Mouse (Mus musculus) neural tube, embryonic 13.5 days (tissue): ENCODE measurements around the gene Gstm2. TPM values are rescaled to one million over a fixed set of nuclear protein-coding genes. Genes with fewer than 3 reads are reported as not detected.
"Not testable (repeated sequence)": the region's sequence is repeated elsewhere in the genome, so short reads cannot be mapped to it uniquely, and the experiment has no call there.

ENCODE experiments used
- ATAC-seq: fragments of 200-750 bp; cut with Nextera tagmentation; 2 replicates; pipeline ENCODE4 v1.8.0; 2017; ENCODE audit warnings: low read depth, mild to moderate bottlenecking, moderate TSS enrichment, moderate library complexity
- H3K27ac ChIP-seq: fragments of 300-500 bp; sonication (generic); replicated peaks from 2 replicates; pipeline ENCODE4 v1.5.1; 2015; ENCODE audit warnings: moderate library complexity, mild to moderate bottlenecking, inconsistent platforms
- H3K27me3 ChIP-seq: fragments of 300-500 bp; sonication (generic); 2 replicates; pipeline ENCODE4 v1.6.1; 2015; ENCODE audit warnings: mild to moderate bottlenecking, inconsistent platforms
- H3K36me3 ChIP-seq: fragments of 300-500 bp; sonication (generic); 2 replicates; pipeline ENCODE4 v1.6.1; 2015; ENCODE audit warnings: mild to moderate bottlenecking, inconsistent platforms
- H3K4me1 ChIP-seq: fragments of 300-500 bp; sonication (generic); replicated peaks from 2 replicates; pipeline ENCODE4 v1.6.1; 2015; ENCODE audit warnings: inconsistent platforms
- H3K4me2 ChIP-seq: fragments of 300-500 bp; sonication (generic); 2 replicates; pipeline ENCODE4 v1.6.1; 2015; ENCODE audit warnings: inconsistent platforms, mild to moderate bottlenecking, moderate library complexity
- H3K4me3 ChIP-seq: fragments of 300-500 bp; sonication (generic); 2 replicates; pipeline ENCODE4 v1.5.1; 2015; ENCODE audit warnings: mild to moderate bottlenecking, inconsistent platforms
- H3K9ac ChIP-seq: fragments of 300-500 bp; sonication (generic); 2 replicates; pipeline ENCODE4 v1.6.1; 2015; ENCODE audit warnings: moderate library complexity, mild to moderate bottlenecking, inconsistent platforms
- H3K9me3 ChIP-seq: fragments of 300-500 bp; sonication (generic); 2 replicates; pipeline ENCODE4 v1.6.1; 2016; ENCODE audit warnings: inconsistent platforms
- WGBS: fragments of 180-500 bp; shearing (Covaris S2); methylation state at CpG from one replicate; pipeline ENCODE4 v1.1.7; 2015; 5-methylcytosine and 5-hydroxymethylcytosine counted together
- polyA plus RNA-seq: library from polyadenylated mRNA; unstranded; fragments of >200 nt; fragmentation: Nextera tagmentation; extraction: Ambion mirVana; gene quantifications from 2 replicates; pipeline ENCODE4 v1.2.1, GENCODE M21; 2015

Gstm2 gene
- polyA plus RNA-seq, 1 experiment from 2014 or later = 10.3 TPM

GRCm38 (mm10) chr3:107964656-107965308 is 21.5 kb downstream of the Gstm2 start:
- no peak overlapping the region for H3K4me3 ChIP-seq
- H3K27me3 ChIP-seq = no peaks in the 10 kb centered on the region
- no peak overlapping the region for H3K27ac ChIP-seq
- no peak overlapping the region for H3K4me2 ChIP-seq
- peaks cover 5% of the 10 kb centered on the region; the same call in 1 of the 2 replicates for H3K4me1 ChIP-seq
- ATAC-seq = 0 out of 2 replicates have a peak, but pooled peaks have one; percentile 36
- no peaks in the 10 kb centered on the region for H3K9me3 ChIP-seq
- H3K36me3 ChIP-seq = no peaks in the 10 kb centered on the region
- no peak overlapping the region for H3K9ac ChIP-seq
- WGBS = 70% methylated on average over 5 of the region's 5 CpGs

- no peaks in the 10 kb centered on the region for H3K9me3 ChIP-seq
- H3K27me3 ChIP-seq = no peaks in the 10 kb centered on the region
- 93% methylated on average over 4 of the region's 4 CpGs for WGBS
- H3K4me1 ChIP-seq = peaks cover 5% of the 10 kb centered on the region; the same call in 1 of the 2 replicates
- no peak overlapping the region for H3K4me2 ChIP-seq
- H3K36me3 ChIP-seq = no peaks in the 10 kb centered on the region
- H3K27ac ChIP-seq = no peak overlapping the region
- no peak for ATAC-seq
- no peak overlapping the region for H3K4me3 ChIP-seq
- H3K9ac ChIP-seq = no peak overlapping the region
Measured at GRCm38 (mm10) chr3:107964026-107964425, 22.2 kb downstream of the Gstm2 start.

- WGBS = 90% methylated on average over 9 of the region's 9 CpGs
- not testable (repeated sequence) for H3K9me3 ChIP-seq, H3K27me3 ChIP-seq, H3K4me3 ChIP-seq, H3K9ac ChIP-seq, H3K4me1 ChIP-seq, ATAC-seq, H3K27ac ChIP-seq, H3K36me3 ChIP-seq, H3K4me2 ChIP-seq
Measured at GRCm38 (mm10) chr3:107955260-107955659, 31.0 kb downstream of the Gstm2 start.

- WGBS = 82% methylated on average over 5 of the region's 5 CpGs
- no peak overlapping the region for H3K4me2 ChIP-seq
- H3K4me3 ChIP-seq = no peak overlapping the region
- no peaks in the 10 kb centered on the region for H3K27me3 ChIP-seq
- no peak overlapping the region for H3K9ac ChIP-seq
- ATAC-seq = peak; percentile 50; the same call in 1 of the 2 replicates
- H3K9me3 ChIP-seq = no peaks in the 10 kb centered on the region
- no peaks in the 10 kb centered on the region for H3K4me1 ChIP-seq
- H3K27ac ChIP-seq = 0 out of 2 replicates have a peak overlapping the region, but pooled peaks have one; percentile 18
- no peaks in the 10 kb centered on the region for H3K36me3 ChIP-seq
Measured at GRCm38 (mm10) chr3:107953906-107954305, 32.3 kb downstream of the Gstm2 start.

- no peaks in the 10 kb centered on the region for H3K4me1 ChIP-seq
- H3K4me3 ChIP-seq = no peak overlapping the region
- 31% methylated on average over 6 of the region's 6 CpGs for WGBS
- H3K27me3 ChIP-seq = no peaks in the 10 kb centered on the region
- peak; percentile 74 for ATAC-seq
- H3K27ac ChIP-seq = no peak overlapping the region
- H3K9me3 ChIP-seq = no peaks in the 10 kb centered on the region
- no peaks in the 10 kb centered on the region for H3K36me3 ChIP-seq
- no peak overlapping the region for H3K9ac ChIP-seq
- no peak overlapping the region for H3K4me2 ChIP-seq
Measured at GRCm38 (mm10) chr3:107953328-107953755, 32.9 kb downstream of the Gstm2 start.

- H3K27me3 ChIP-seq = no peaks in the 10 kb centered on the region
- 87% methylated on average over 11 of the region's 11 CpGs for WGBS
- no peak for ATAC-seq
Measured at GRCm38 (mm10) chr3:107950531-107950930, 35.7 kb downstream of the Gstm2 start.

GRCm38 (mm10) chr3:107949461-107949860 is 36.8 kb downstream of the Gstm2 start:
- WGBS = 96% methylated on average over 1 of the region's 1 CpGs
- not testable (repeated sequence) for H3K4me1 ChIP-seq

More at GRCm38 (mm10) chr3:107950531-107950930, 35.7 kb downstream of the Gstm2 start:
- no peaks in the 10 kb centered on the region for H3K4me1 ChIP-seq
- H3K4me3 ChIP-seq = no peak overlapping the region
- no peaks in the 10 kb centered on the region for H3K36me3 ChIP-seq
- no peaks in the 10 kb centered on the region for H3K9me3 ChIP-seq
- no peak overlapping the region for H3K27ac ChIP-seq
- H3K9ac ChIP-seq = no peak overlapping the region
- no peak overlapping the region for H3K4me2 ChIP-seq

GRCm38 (mm10) chr3:107945729-107946128 is 40.5 kb downstream of the Gstm2 start:
- no peak for ATAC-seq
- Histone ChIP-seq H3K4me1 (peaks cover 21% of the 10 kb centered on the region), H3K4me3 (no peak overlapping the region), H3K9ac (no peak overlapping the region), H3K27ac (no peak overlapping the region), H3K9me3 (no peaks in the 10 kb centered on the region), H3K4me2 (no peak overlapping the region), H3K27me3 (no peaks in the 10 kb centered on the region), H3K36me3 (no peaks in the 10 kb centered on the region)
- WGBS = 66% methylated on average over 4 of the region's 4 CpGs

More at GRCm38 (mm10) chr3:107949461-107949860, 36.8 kb downstream of the Gstm2 start:
- not testable (repeated sequence) for H3K9me3 ChIP-seq, H3K27ac ChIP-seq, H3K9ac ChIP-seq, H3K4me3 ChIP-seq, ATAC-seq, H3K27me3 ChIP-seq, H3K36me3 ChIP-seq, H3K4me2 ChIP-seq

- H3K27me3 ChIP-seq = no peaks in the 10 kb centered on the region
- 18% methylated on average over 20 of the region's 20 CpGs for WGBS
- no peak within 1 kb of the TSS for H3K9ac ChIP-seq
- no peaks in the 10 kb centered on the region for H3K9me3 ChIP-seq
- peak within 1 kb of the TSS; percentile 52 for H3K4me2 ChIP-seq
- H3K4me1 ChIP-seq = peaks cover 33% of the 10 kb centered on the region
- no peak within 1 kb of the TSS for H3K27ac ChIP-seq
- peak; percentile 77 for ATAC-seq
- H3K36me3 ChIP-seq = no peaks in the 10 kb centered on the region
- peak within 1 kb of the TSS; percentile 27 for H3K4me3 ChIP-seq
Measured at GRCm38 (mm10) chr3:107943239-107943990, 42.8 kb downstream of the Gstm2 start, which contains the start of gene Gstm6. Gene Gstm6 (minus strand): TSS chr3:107943749.

GRCm38 (mm10) chr3:107941261-107941660 is 45.0 kb downstream of the Gstm2 start:
- 62% methylated on average over 4 of the region's 4 CpGs for WGBS
- no peak overlapping the region for H3K27ac ChIP-seq
- no peak for ATAC-seq

GRCm38 (mm10) chr3:107940524-107940923 is 45.7 kb downstream of the Gstm2 start:
- ATAC-seq = no peak
- 80% methylated on average over 7 of the region's 7 CpGs for WGBS
- H3K27me3 ChIP-seq = no peaks in the 10 kb centered on the region

More at GRCm38 (mm10) chr3:107941261-107941660, 45.0 kb downstream of the Gstm2 start:
- Histone ChIP-seq H3K9ac (no peak overlapping the region), H3K9me3 (no peaks in the 10 kb centered on the region), H3K4me1 (peaks cover 33% of the 10 kb centered on the region), H3K27me3 (no peaks in the 10 kb centered on the region), H3K4me3 (no peak overlapping the region), H3K36me3 (no peaks in the 10 kb centered on the region), H3K4me2 (no peak overlapping the region)

GRCm38 (mm10) chr3:107939830-107940229 is 46.4 kb downstream of the Gstm2 start:
- Histone ChIP-seq H3K4me2 (no peak overlapping the region), H3K27me3 (no peaks in the 10 kb centered on the region; the same call in 1 of the 2 replicates), H3K4me1 (peaks cover 33% of the 10 kb centered on the region), H3K36me3 (no peaks in the 10 kb centered on the region), H3K27ac (no peak overlapping the region), H3K4me3 (no peak overlapping the region), H3K9me3 (no peaks in the 10 kb centered on the region), H3K9ac (no peak overlapping the region)
- no peak for ATAC-seq
- 66% methylated on average over 4 of the region's 4 CpGs for WGBS

More at GRCm38 (mm10) chr3:107940524-107940923, 45.7 kb downstream of the Gstm2 start:
- no peaks in the 10 kb centered on the region for H3K36me3 ChIP-seq
- H3K4me3 ChIP-seq = no peak overlapping the region
- H3K27ac ChIP-seq = no peak overlapping the region
- H3K4me2 ChIP-seq = no peak overlapping the region
- H3K9ac ChIP-seq = no peak overlapping the region
- H3K9me3 ChIP-seq = no peaks in the 10 kb centered on the region
- H3K4me1 ChIP-seq = peaks cover 33% of the 10 kb centered on the region
